Comparison of ENCODE assay signal across 9 mouse cellular contexts in the genomic region with DNA sequence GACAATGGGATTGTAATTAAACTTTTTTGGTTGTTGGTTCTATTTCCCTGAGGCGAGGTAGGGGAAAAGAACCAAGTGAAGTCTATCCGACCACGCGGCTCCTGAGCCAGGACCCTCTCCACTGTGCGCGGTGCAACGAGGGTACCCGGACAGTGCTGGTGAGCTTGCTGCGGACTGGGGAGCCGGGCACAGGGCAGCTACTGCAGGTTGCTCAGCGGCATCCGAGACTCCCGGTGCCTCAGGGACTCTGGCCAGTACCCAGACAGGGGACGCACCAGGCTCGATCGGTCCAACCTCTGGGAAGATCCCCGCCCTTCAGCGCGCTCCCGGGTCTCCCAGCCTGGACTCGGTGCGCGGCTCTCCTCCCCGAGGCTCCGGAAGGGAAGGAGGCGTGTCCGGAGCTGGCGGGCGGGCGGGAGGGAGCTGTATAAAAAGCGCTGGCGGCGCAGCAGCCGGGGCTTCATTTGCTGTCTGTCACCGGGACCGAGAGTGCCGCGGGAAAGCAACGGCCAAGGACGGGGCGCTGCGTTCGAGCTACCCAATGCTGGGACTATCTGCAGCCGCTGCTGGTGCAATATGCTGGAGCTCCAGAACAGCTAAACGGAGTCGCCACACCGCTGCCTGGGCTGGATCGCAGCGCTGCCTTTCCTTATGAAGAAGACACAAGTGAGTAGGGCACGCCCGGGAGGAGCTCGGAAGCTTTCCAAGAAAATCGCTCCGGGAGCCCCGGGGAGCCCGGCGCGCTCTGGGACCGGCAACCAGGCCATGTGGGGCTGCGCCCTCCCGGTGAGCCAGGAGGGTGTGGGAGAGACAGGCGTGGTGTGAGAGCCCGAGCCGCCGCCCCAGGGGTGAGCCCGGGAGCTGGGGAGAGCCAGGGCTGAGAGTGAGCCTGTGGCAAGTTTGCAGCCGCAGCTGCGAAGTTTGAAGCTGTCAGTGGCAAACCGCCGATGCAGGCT. TPM values are rescaled to one million over a fixed set of nuclear protein-coding genes. Genes with fewer than 3 reads are reported as not detected.
DNase-seq lines count a peak whose midpoint lies in the region; ATAC-seq and TF ChIP-seq lines count a peak whose summit lies in the region.
"Had no signal": no experiment of that assay in that cellular context is flagged by ENCODE, and none has a peak within 500 bp of the region (broad histone marks: within the 10 kb centered on the region; RNA-seq: fewer than 3 reads in every experiment).

A gene (plus strand): TSS at position 261 of the 956 bp plus-strand sequence.

- DNase-seq in thymus, adult 2 months, result no peak
- no peak for DNase-seq in thymus, postnatal 10 days (ENCODE audit: low spot score in 2 of 2)
- peak; percentile 84 for DNase-seq in forebrain, embryonic 10.5 days (ENCODE audit: extremely low spot score, low spot score)
- peak; percentile 87 for DNase-seq in kidney, postnatal 0 days (ENCODE audit: low spot score)
- peak; percentile 9 for DNase-seq in liver, embryonic 13.5 days
- peak; percentile 87 for DNase-seq in neural tube, embryonic 10.5 days (ENCODE audit: extremely low spot score, low spot score)
- peak; percentile 80 for DNase-seq in testis, postnatal 14 days (ENCODE audit: low spot score)

- H3K36me3 ChIP-seq in thymus, adult 2 months (ENCODE audit: control insufficient read depth, insufficient read depth, low read length), result no peaks in the 10 kb centered on the region
- H3K36me3 ChIP-seq in forebrain, embryonic 10.5 days (replicated peaks), result no peaks in the 10 kb centered on the region
- no peaks in the 10 kb centered on the region for H3K36me3 ChIP-seq in heart, embryonic 13.5 days
- H3K36me3 ChIP-seq in kidney, postnatal 0 days (ENCODE audit: insufficient read depth, low read length), result no peaks in the 10 kb centered on the region
- H3K36me3 ChIP-seq in liver, embryonic 13.5 days, result no peaks in the 10 kb centered on the region
- H3K36me3 ChIP-seq: G1E had no signal

- ATAC-seq in heart, embryonic 13.5 days (ENCODE audit: extremely low read depth, insufficient number of reproducible peaks, low FRiP score, low TSS enrichment), result peak; percentile 84
- ATAC-seq in kidney, postnatal 0 days (replicated peaks; ENCODE audit: low FRiP score, low read depth), result peak; percentile 76
- peak; percentile 92 for ATAC-seq in liver, embryonic 13.5 days (ENCODE audit: low read depth)

- H3K4me1 ChIP-seq in thymus, adult 2 months (replicated peaks; ENCODE audit: control insufficient read depth, insufficient read depth, low read length), result no peaks in the 10 kb centered on the region
- H3K4me1 ChIP-seq in forebrain, embryonic 10.5 days, result peaks cover 50% of the 10 kb centered on the region
- H3K4me1 ChIP-seq in heart, embryonic 13.5 days, result peaks cover 42% of the 10 kb centered on the region
- 0 out of 2 replicates have a peak, but pooled peaks cover 3% of the 10 kb centered on the region for H3K4me1 ChIP-seq in kidney, postnatal 0 days (replicated peaks; ENCODE audit: insufficient read depth, low read length)
- 0 out of 2 replicates have a peak, but pooled peaks cover 5% of the 10 kb centered on the region for H3K4me1 ChIP-seq in liver, embryonic 13.5 days (replicated peaks)

- no peak for TF ChIP-seq POLR2A in thymus, adult 2 months (IDR thresholded peaks at IDR 0.05; ENCODE audit: control insufficient read depth, extremely low read depth, insufficient read depth, low read length, poor library complexity)

- no peak for TF ChIP-seq CTCF in thymus, adult 2 months (IDR thresholded peaks at IDR 0.05; ENCODE audit: borderline replicate concordance, control insufficient read depth, extremely low read depth, insufficient read depth, low read length, poor library complexity)
- TF ChIP-seq CTCF in kidney, postnatal 0 days (IDR thresholded peaks at IDR 0.05; ENCODE audit: low read depth), result no peak

- H3K4me3 ChIP-seq in thymus, adult 2 months (ENCODE audit: control insufficient read depth, insufficient read depth, low read length), result peak within 1 kb of the TSS; percentile 12
- H3K4me3 ChIP-seq in forebrain, embryonic 10.5 days, result peak within 1 kb of the TSS; percentile 82
- H3K4me3 ChIP-seq in heart, embryonic 13.5 days, result peak within 1 kb of the TSS; percentile 85
- H3K4me3 ChIP-seq in kidney, postnatal 0 days (replicated peaks; ENCODE audit: low read depth, low read length), result peak within 1 kb of the TSS; percentile 85
- H3K4me3 ChIP-seq in liver, embryonic 13.5 days (replicated peaks), result peak within 1 kb of the TSS; percentile 65

- H3K9me3 ChIP-seq in forebrain, embryonic 10.5 days, result no peaks in the 10 kb centered on the region
- no peaks in the 10 kb centered on the region for H3K9me3 ChIP-seq in heart, embryonic 13.5 days
- no peaks in the 10 kb centered on the region for H3K9me3 ChIP-seq in kidney, postnatal 0 days (replicated peaks; ENCODE audit: low read length)
- H3K9me3 ChIP-seq in liver, embryonic 13.5 days (replicated peaks), result no peaks in the 10 kb centered on the region

- peak within 1 kb of the TSS; percentile 91 for H3K9ac ChIP-seq in heart, embryonic 13.5 days
- H3K9ac ChIP-seq in kidney, postnatal 0 days (ENCODE audit: low read depth, low read length), result peak within 1 kb of the TSS; percentile 76
- peak within 1 kb of the TSS; percentile 69 for H3K9ac ChIP-seq in liver, embryonic 13.5 days

- WGBS in thymus, adult 2 months, result under 1% methylated on average over 70 of the region's 70 CpGs
- under 1% methylated on average over 70 of the region's 70 CpGs for WGBS in forebrain, embryonic 10.5 days
- WGBS in heart, embryonic 13.5 days, result under 1% methylated on average over 69 of the region's 70 CpGs
- WGBS in kidney, postnatal 0 days, result under 1% methylated on average over 68 of the region's 70 CpGs
- under 1% methylated on average over 70 of the region's 70 CpGs for WGBS in liver, embryonic 13.5 days (ENCODE audit: insufficient replicate concordance)

- peaks cover 3% of the 10 kb centered on the region; the same call in 1 of the 2 replicates for H3K27me3 ChIP-seq in thymus, adult 2 months (ENCODE audit: control insufficient read depth, insufficient read depth, low read length)
- peaks cover 86% of the 10 kb centered on the region for H3K27me3 ChIP-seq in forebrain, embryonic 10.5 days (ENCODE audit: poor library complexity, severe bottlenecking)
- no peaks in the 10 kb centered on the region for H3K27me3 ChIP-seq in heart, embryonic 13.5 days (replicated peaks)
- no peaks in the 10 kb centered on the region for H3K27me3 ChIP-seq in kidney, postnatal 0 days (ENCODE audit: insufficient read depth, low read length)
- peaks cover 38% of the 10 kb centered on the region for H3K27me3 ChIP-seq in liver, embryonic 13.5 days

- H3K4me2 ChIP-seq in heart, embryonic 13.5 days, result peak within 1 kb of the TSS; percentile 85
- peak within 1 kb of the TSS; percentile 98 for H3K4me2 ChIP-seq in kidney, postnatal 0 days (ENCODE audit: low read length)
- H3K4me2 ChIP-seq in liver, embryonic 13.5 days, result peak within 1 kb of the TSS; percentile 58

- no peak within 1 kb of the TSS for H3K27ac ChIP-seq in thymus, adult 2 months (ENCODE audit: control insufficient read depth, insufficient read depth, low read length)
- peak within 1 kb of the TSS; percentile 82 for H3K27ac ChIP-seq in forebrain, embryonic 10.5 days
- peak within 1 kb of the TSS; percentile 86 for H3K27ac ChIP-seq in heart, embryonic 13.5 days (replicated peaks)
- H3K27ac ChIP-seq in kidney, postnatal 0 days, result peak within 1 kb of the TSS; percentile 70
- peak within 1 kb of the TSS; percentile 59; the same call in 1 of the 2 replicates for H3K27ac ChIP-seq in liver, embryonic 13.5 days

RNA-seq across cellular contexts. Expression of the gene that starts here (rescaled TPM):
- polyA plus RNA-seq in thymus, adult 2 months (2012; rRNA removed), result 9.0 and 13.4 TPM in 2 replicates
- 15.6 and 16.0 TPM in 2 replicates for polyA plus RNA-seq in forebrain, embryonic 10.5 days (2016; fragmentation: Nextera tagmentation; extraction: Ambion mirVana)
- polyA plus RNA-seq in heart, embryonic 13.5 days (2015; fragmentation: Nextera tagmentation; extraction: Ambion mirVana), result 11.4 and 11.7 TPM in 2 replicates
- 20.4 and 21.6 TPM in 2 replicates for polyA plus RNA-seq in kidney, postnatal 0 days (2015; fragmentation: Nextera tagmentation; extraction: Ambion mirVana)
- 8.2 and 15.3 TPM in 2 replicates for polyA plus RNA-seq in liver, embryonic 13.5 days (2015; fragmentation: Nextera tagmentation; extraction: Ambion mirVana)
- polyA plus RNA-seq: G1E had no signal

Comparison
In these comparisons a context has a peak if more than half of its experiments do, and no peak if none do; other contexts are left out.
1. DNase-seq: peak in forebrain, embryonic 10.5 days (single experiment), kidney, postnatal 0 days (single experiment), liver, embryonic 13.5 days (single experiment), neural tube, embryonic 10.5 days (single experiment) and testis, postnatal 14 days (single experiment); none in thymus, adult 2 months (single experiment) and thymus, postnatal 10 days (0 of 2).
2. H3K4me3 ChIP-seq: peak in every context shown above with its lines; median percentile 85 in heart, embryonic 13.5 days; 85 in kidney, postnatal 0 days; 82 in forebrain, embryonic 10.5 days; 65 in liver, embryonic 13.5 days; 12 in thymus, adult 2 months.
3. Peak in every context shown above with its lines, with median percentiles within 50 percentile points of each other: ATAC-seq, H3K4me2 ChIP-seq and H3K9ac ChIP-seq.